23 mouse cellular contexts compared by ENCODE assay signal in the genomic region with DNA sequence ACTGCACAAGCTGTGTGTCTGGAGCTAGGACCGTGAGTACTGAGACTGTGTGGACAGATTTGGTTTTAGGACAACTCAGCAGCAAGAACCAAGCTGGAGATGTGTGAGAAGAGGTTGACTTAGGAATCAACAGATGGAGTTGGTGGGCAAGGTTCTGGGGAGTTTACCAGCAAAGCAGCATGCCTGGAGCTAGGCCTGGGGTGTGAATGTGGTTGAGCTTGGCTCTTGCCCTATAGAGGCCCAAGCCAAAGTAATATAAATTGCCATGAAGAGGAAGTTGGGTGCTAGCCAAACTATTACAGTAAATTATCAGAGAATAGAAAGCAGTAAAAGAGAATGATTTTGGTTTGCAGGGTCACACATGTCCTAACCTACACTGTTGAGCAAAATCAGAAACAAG.
DNase-seq lines count a peak whose midpoint lies in the region; ATAC-seq and TF ChIP-seq lines count a peak whose summit lies in the region.
"Had no signal": no experiment of that assay in that cellular context is flagged by ENCODE, and none has a peak within 500 bp of the region (broad histone marks: within the 10 kb centered on the region; RNA-seq: fewer than 3 reads in every experiment).

No protein-coding gene starts in this region.

- H3K4me3 ChIP-seq in intestine, postnatal 0 days (ENCODE audit: low read depth, low read length): no peak overlapping the region
- no peak overlapping the region for H3K4me3 ChIP-seq in intestine, embryonic 15.5 days (replicated peaks)
- H3K4me3 ChIP-seq: forebrain, embryonic 10.5 days; forebrain, embryonic 13.5 days; hindbrain, embryonic 10.5 days; hindbrain, embryonic 13.5 days had no signal

- no peak overlapping the region for H3K9ac ChIP-seq in intestine, postnatal 0 days (ENCODE audit: low read depth, low read length)
- no peak overlapping the region for H3K9ac ChIP-seq in intestine, embryonic 15.5 days
- H3K9ac ChIP-seq: forebrain, embryonic 13.5 days; hindbrain, embryonic 13.5 days had no signal

- no peak for DNase-seq in cerebellum, postnatal 36 days
- DNase-seq in cerebellum, adult 9-11 months: peak; percentile 42
- DNase-seq in cerebellum, adult 11 months: no peak
- peak; percentile 31 to 40 for DNase-seq in cerebellum, postnatal 25 days
- DNase-seq in spleen, postnatal 4 days (ENCODE audit: low spot score in 2 of 2): no peak
- DNase-seq: adrenal gland, adult 8-10 months; adrenal gland, postnatal 25 days; gastrocnemius, postnatal 10 days; gastrocnemius, postnatal 36 days; heart, postnatal 36 days; kidney, adult 2 months had no signal

- H3K27ac ChIP-seq in intestine, postnatal 0 days (ENCODE audit: low read depth, low read length): no peak overlapping the region
- H3K27ac ChIP-seq in intestine, embryonic 15.5 days: no peak overlapping the region
- H3K27ac ChIP-seq: forebrain, embryonic 10.5 days; forebrain, embryonic 13.5 days; hindbrain, embryonic 10.5 days; hindbrain, embryonic 13.5 days had no signal

- H3K4me1 ChIP-seq in intestine, postnatal 0 days (replicated peaks; ENCODE audit: control insufficient read depth, insufficient read depth, low read length): no peaks in the 10 kb centered on the region
- no peaks in the 10 kb centered on the region for H3K4me1 ChIP-seq in intestine, embryonic 15.5 days (replicated peaks)
- H3K4me1 ChIP-seq: forebrain, embryonic 10.5 days; forebrain, embryonic 13.5 days; hindbrain, embryonic 10.5 days; hindbrain, embryonic 13.5 days had no signal

- TF ChIP-seq CTCF in intestine, postnatal 0 days (IDR thresholded peaks at IDR 0.05; ENCODE audit: low read depth): no peak

- ATAC-seq in cerebellum, adult (ENCODE audit: insufficient number of reproducible peaks, low FRiP score, low TSS enrichment): peak; percentile 76
- peak; percentile 74 for ATAC-seq in intestine, postnatal 0 days
- ATAC-seq in intestine, embryonic 15.5 days: no peak
- ATAC-seq: activated CD4-positive, CD25-positive, alpha-beta regulatory T cell, adult 4 months; forebrain, embryonic 13.5 days; forebrain, embryonic 16.5 days; hindbrain, embryonic 16.5 days; intestine, embryonic 16.5 days had no signal

- 89% methylated on average over 1 of the region's 1 CpGs for WGBS in intestine, postnatal 0 days
- 93% methylated on average over 1 of the region's 1 CpGs for WGBS in intestine, embryonic 15.5 days

- no peak overlapping the region for H3K4me2 ChIP-seq in intestine, postnatal 0 days (replicated peaks; ENCODE audit: low read depth)
- no peak overlapping the region for H3K4me2 ChIP-seq in intestine, embryonic 15.5 days (replicated peaks)
- H3K4me2 ChIP-seq: forebrain, embryonic 13.5 days; heart, embryonic 11.5 days; hindbrain, embryonic 13.5 days had no signal

- H3K36me3 ChIP-seq in intestine, postnatal 0 days (ENCODE audit: control insufficient read depth, insufficient read depth): no peaks in the 10 kb centered on the region
- H3K36me3 ChIP-seq in intestine, embryonic 15.5 days: no peaks in the 10 kb centered on the region
- H3K36me3 ChIP-seq: forebrain, embryonic 10.5 days; hindbrain, embryonic 10.5 days; hindbrain, embryonic 13.5 days had no signal

- no peaks in the 10 kb centered on the region for H3K27me3 ChIP-seq in intestine, postnatal 0 days (replicated peaks; ENCODE audit: control insufficient read depth, insufficient read depth, low read length)
- H3K27me3 ChIP-seq in intestine, embryonic 15.5 days (replicated peaks): no peaks in the 10 kb centered on the region
- H3K27me3 ChIP-seq: forebrain, embryonic 13.5 days; hindbrain, embryonic 13.5 days had no signal

- no peaks in the 10 kb centered on the region for H3K9me3 ChIP-seq in intestine, postnatal 0 days (ENCODE audit: control insufficient read depth)
- no peaks in the 10 kb centered on the region for H3K9me3 ChIP-seq in intestine, embryonic 15.5 days
- H3K9me3 ChIP-seq: forebrain, embryonic 10.5 days; forebrain, embryonic 13.5 days; hindbrain, embryonic 10.5 days; hindbrain, embryonic 13.5 days had no signal

Comparison
In these comparisons a context has a peak if more than half of its experiments do, and no peak if none do; other contexts are left out.
1. DNase-seq: peak in cerebellum, adult 9-11 months (single experiment) and cerebellum, postnatal 25 days (2 of 2); none in cerebellum, postnatal 36 days (0 of 2), cerebellum, adult 11 months (single experiment) and spleen, postnatal 4 days (0 of 2).